Mouse (Mus musculus) neural tube, embryonic 11.5 days (tissue): Measurements from ENCODE around the gene Sidt2. TPM values are rescaled to one million over a fixed set of nuclear protein-coding genes. Genes with fewer than 3 reads are reported as not detected.

ENCODE experiments used
- ATAC-seq: fragments of 200-750 bp; cut with Nextera tagmentation; 2 replicates; pipeline ENCODE4 v1.8.0; 2017; ENCODE audit warnings: moderate number of reproducible peaks, mild to moderate bottlenecking, moderate TSS enrichment, moderate library complexity; ENCODE audit not compliant: insufficient read depth, low FRiP score, low TSS enrichment
- DNase-seq: peaks from one replicate; pipeline ENCODE4 v3.0.0-alpha.2; 2015; ENCODE audit warnings: low spot score
- H3K27ac ChIP-seq: fragments of 300-500 bp; sonication (generic); 2 replicates; pipeline ENCODE4 v1.5.1; 2014; ENCODE audit warnings: low read depth, mild to moderate bottlenecking, low read length
- H3K27me3 ChIP-seq: fragments of 300-500 bp; sonication (generic); 2 replicates; pipeline ENCODE4 v1.6.1; 2014; ENCODE audit warnings: mild to moderate bottlenecking, low read length, mixed read lengths; ENCODE audit not compliant: control insufficient read depth, insufficient read depth
- H3K36me3 ChIP-seq: fragments of 300-500 bp; sonication (generic); 2 replicates; pipeline ENCODE4 v1.6.1; 2014; ENCODE audit warnings: mild to moderate bottlenecking, low read length, moderate library complexity, mixed read lengths; ENCODE audit not compliant: control insufficient read depth, insufficient read depth
- H3K4me1 ChIP-seq: fragments of 300-500 bp; sonication (generic); 2 replicates; pipeline ENCODE4 v1.6.1; 2014; ENCODE audit warnings: low read length, mixed read lengths; ENCODE audit not compliant: control insufficient read depth, insufficient read depth
- H3K4me2 ChIP-seq: fragments of 300-500 bp; sonication (generic); 2 replicates; pipeline ENCODE4 v1.6.1; 2014; ENCODE audit warnings: low read depth, mild to moderate bottlenecking, moderate library complexity
- H3K4me3 ChIP-seq: fragments of 300-500 bp; sonication (generic); 2 replicates; pipeline ENCODE4 v1.5.1; 2014; ENCODE audit warnings: low read depth, low read length
- H3K9ac ChIP-seq: fragments of 300-500 bp; sonication (generic); 2 replicates; pipeline ENCODE4 v1.6.1; 2014; ENCODE audit warnings: mild to moderate bottlenecking, low read length
- H3K9me3 ChIP-seq: fragments of 300-500 bp; sonication (generic); 2 replicates; pipeline ENCODE4 v1.6.1; 2016; ENCODE audit warnings: low read length; ENCODE audit not compliant: control insufficient read depth
- WGBS: fragments of 180-500 bp; shearing (Covaris S2); extraction: QIAGEN DNeasy Blood & Tissue Kit; methylation state at CpG from one replicate; pipeline ENCODE4 v1.1.7; 2014; 5-methylcytosine and 5-hydroxymethylcytosine counted together
- polyA plus RNA-seq: library from polyadenylated mRNA; unstranded; fragments of >200 nt; fragmentation: Nextera tagmentation; extraction: Ambion mirVana; gene quantifications from 2 replicates; pipeline ENCODE4 v1.2.1, GENCODE M21; 2014

The Sidt2 gene
- polyA plus RNA-seq, 1 experiment from 2014 or later = 34.7 TPM

GRCm38 (mm10) chr9:45953511-45954293, 1.4 kb downstream of the Sidt2 start:
- Histone ChIP-seq H3K4me3 (peak overlapping the region; percentile 90), H3K9me3 (no peaks in the 10 kb centered on the region), H3K4me2 (peak overlapping the region; percentile 71), H3K36me3 (0 out of 2 replicates have a peak, but pooled peaks cover 2% of the 10 kb centered on the region), H3K27me3 (no peaks in the 10 kb centered on the region), H3K9ac (peak overlapping the region; percentile 88), H3K4me1 (peaks cover 18% of the 10 kb centered on the region), H3K27ac (no peak overlapping the region)
- 67% methylated on average over 13 of the region's 13 CpGs for WGBS
- ATAC-seq = no peak
- no peak for DNase-seq

DNA sequence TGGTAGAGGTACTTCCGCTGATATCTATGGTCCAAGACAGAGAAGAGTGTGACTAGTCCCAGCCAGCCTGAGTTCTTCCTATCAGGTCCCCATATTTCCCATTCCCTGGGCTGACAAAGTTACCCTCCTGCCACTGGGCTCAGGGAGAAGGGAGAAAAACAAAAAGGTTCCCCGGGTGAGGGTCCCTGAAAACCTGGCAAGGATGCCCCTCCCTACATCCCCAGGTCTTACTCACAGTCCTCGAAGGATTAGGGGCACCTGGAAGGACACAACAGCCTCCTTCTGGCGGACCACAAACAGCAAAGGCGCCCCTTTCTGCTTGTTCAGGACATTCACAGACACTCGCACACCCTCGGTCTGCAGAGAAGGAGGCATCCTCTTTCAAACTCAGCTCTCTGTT, 2.2 kb downstream of the Sidt2 start:
- Histone ChIP-seq H3K4me3 (no peak overlapping the region), H3K9me3 (no peaks in the 10 kb centered on the region), H3K9ac (no peak overlapping the region), H3K27ac (no peak overlapping the region), H3K4me1 (peaks cover 18% of the 10 kb centered on the region), H3K27me3 (no peaks in the 10 kb centered on the region), H3K4me2 (no peak overlapping the region), H3K36me3 (peaks cover 2% of the 10 kb centered on the region; the same call in 1 of the 2 replicates)
- no peak for DNase-seq
- WGBS = 82% methylated on average over 7 of the region's 7 CpGs
- ATAC-seq = no peak

DNA sequence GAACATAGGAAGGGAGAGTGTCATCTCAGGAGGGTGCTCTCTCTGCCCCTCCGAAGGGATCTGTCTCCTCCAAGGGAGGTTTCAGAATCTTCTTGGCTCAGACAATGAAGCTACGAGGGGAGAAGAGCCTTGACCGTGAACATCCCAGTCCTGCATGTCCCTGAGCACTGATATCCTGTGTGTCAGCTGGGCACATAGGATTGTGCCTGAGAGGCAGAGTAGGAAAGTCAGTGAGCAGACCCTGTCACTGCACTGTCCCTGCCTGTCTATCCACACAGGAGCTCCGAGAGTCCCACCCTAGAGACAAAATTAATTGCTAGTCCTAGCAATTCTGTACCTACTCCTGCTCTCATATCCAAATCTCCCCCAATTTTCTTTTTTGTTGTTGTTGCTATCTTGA, 3.0 kb downstream of the Sidt2 start:
- Histone ChIP-seq H3K27me3 (no peaks in the 10 kb centered on the region), H3K27ac (no peak overlapping the region), H3K4me1 (peaks cover 18% of the 10 kb centered on the region), H3K9me3 (no peaks in the 10 kb centered on the region), H3K9ac (no peak overlapping the region), H3K36me3 (peaks cover 3% of the 10 kb centered on the region; the same call in 1 of the 2 replicates), H3K4me2 (no peak overlapping the region), H3K4me3 (no peak overlapping the region)
- ATAC-seq = no peak
- DNase-seq = no peak
- WGBS = 90% methylated on average over 4 of the region's 4 CpGs

GRCm38 (mm10) chr9:45946872-45947183, 8.2 kb downstream of the Sidt2 start:
- H3K4me1 ChIP-seq = no peaks in the 10 kb centered on the region
- H3K4me3 ChIP-seq = no peak overlapping the region
- ATAC-seq (no peak), DNase-seq (no peak)
- no peak overlapping the region for H3K27ac ChIP-seq
- H3K9ac ChIP-seq = no peak overlapping the region
- no peak overlapping the region for H3K4me2 ChIP-seq
- WGBS = 94% methylated on average over 10 of the region's 10 CpGs
- no peaks in the 10 kb centered on the region for H3K9me3 ChIP-seq
- H3K36me3 ChIP-seq = peaks cover 11% of the 10 kb centered on the region
- no peaks in the 10 kb centered on the region for H3K27me3 ChIP-seq

DNA sequence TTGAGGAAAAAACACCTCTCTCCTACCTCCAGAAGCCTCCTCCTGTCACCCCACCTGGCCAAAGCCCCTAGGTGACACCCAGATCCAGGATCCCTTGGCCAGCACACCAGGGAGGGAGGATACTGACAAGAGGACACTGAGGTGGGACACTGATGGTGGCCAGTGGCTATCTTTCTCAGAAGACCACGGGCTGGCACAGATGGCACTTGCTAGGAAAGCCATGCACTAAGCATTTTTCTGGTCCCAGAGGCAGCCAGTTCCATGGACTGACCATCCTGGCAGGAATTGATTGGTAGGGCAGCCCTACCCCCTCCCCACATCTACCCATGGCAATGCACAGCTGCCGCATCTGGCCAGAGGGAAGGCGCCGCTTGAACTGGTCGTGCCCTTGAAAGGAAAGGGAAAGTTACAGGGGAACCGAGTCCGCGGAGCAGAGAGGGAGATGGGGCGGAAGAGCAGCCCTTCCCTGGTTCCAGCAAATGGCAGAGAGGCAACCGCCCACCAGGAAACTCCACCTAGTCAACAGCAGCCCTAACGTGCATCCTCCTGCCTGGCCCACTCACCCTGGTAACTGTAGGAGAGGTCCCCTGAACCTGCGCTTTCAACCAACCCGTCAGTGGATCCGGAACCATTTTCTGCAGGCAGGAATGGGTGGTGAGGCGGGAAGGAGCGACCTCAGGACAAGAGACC, 8.7 kb downstream of the Sidt2 start:
- no peak overlapping the region for H3K4me3 ChIP-seq
- ATAC-seq (no peak), DNase-seq (no peak)
- H3K4me2 ChIP-seq = no peak overlapping the region
- H3K9me3 ChIP-seq = no peaks in the 10 kb centered on the region
- H3K36me3 ChIP-seq = peaks cover 9% of the 10 kb centered on the region
- WGBS = 85% methylated on average over 16 of the region's 16 CpGs
- no peaks in the 10 kb centered on the region for H3K4me1 ChIP-seq
- no peaks in the 10 kb centered on the region for H3K27me3 ChIP-seq
- no peak overlapping the region for H3K27ac ChIP-seq
- H3K9ac ChIP-seq = no peak overlapping the region

DNA sequence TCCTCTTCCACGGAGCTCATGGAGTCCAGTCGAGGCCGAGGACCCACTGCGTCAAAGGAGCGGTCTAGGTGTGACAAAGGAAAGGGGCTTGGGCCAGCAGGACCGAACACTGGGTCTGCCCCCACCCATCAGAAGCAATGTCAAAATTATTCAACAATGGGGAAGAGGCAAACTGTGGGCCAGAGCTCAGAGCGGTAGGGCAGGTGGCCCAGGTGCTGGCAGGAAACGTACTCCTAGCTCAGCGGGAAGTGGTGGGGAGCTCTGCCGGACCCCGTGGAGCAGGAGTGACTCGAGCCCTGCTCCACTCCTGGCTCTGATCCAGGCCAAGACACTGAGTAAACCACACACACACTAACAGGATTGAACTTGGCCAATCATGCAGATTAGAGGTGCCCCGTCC, 9.3 kb downstream of the Sidt2 start:
- Histone ChIP-seq H3K9ac (no peak overlapping the region), H3K4me3 (no peak overlapping the region), H3K27ac (no peak overlapping the region), H3K27me3 (no peaks in the 10 kb centered on the region), H3K4me2 (no peak overlapping the region), H3K4me1 (no peaks in the 10 kb centered on the region), H3K36me3 (peaks cover 9% of the 10 kb centered on the region), H3K9me3 (no peaks in the 10 kb centered on the region)
- 92% methylated on average over 13 of the region's 13 CpGs for WGBS
- DNase-seq (no peak), ATAC-seq (no peak)

DNA sequence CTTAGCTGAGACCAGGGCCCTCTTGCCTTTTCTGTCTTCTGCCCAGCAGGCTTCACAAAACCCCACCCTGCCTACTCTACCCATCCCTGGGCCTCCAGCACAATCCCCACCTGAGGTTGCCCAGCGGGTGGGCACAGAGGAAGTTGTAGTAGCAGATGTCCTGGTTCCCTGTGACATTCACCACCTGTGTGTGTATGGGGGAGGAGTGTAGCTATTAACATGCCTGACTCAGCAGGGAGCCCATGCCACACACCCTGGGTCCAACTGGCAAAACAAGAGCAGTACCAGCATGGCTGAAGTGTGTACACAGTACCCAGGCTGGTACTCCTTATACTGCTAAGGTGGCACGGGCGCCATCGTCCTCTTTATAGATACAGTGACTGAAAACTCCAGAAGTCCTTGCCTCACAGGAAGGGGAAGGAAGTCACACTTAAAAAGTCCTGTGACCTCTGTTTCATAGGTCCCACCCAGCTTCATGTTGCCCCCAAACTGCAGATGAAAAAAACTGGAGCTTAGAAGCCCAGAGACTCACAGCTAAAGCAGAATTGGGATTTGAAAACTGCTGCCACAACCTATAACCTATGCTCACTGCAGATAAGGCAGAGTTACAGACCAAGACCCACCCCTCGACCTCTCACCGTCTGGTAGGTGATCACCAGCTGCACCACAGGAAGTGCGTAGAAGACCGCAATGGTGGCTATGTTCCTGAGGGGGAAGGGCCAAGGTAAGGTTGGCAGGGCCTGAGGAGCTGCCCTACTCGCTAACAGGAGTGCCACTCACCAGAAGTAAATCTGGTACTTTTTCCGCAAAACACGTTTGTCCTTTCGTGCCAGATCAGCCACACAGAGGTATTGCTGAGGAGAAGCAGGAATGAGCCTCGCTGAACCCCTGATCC, 10.3 kb downstream of the Sidt2 start:
- Histone ChIP-seq H3K4me1 (no peaks in the 10 kb centered on the region), H3K4me2 (no peak overlapping the region), H3K27me3 (no peaks in the 10 kb centered on the region), H3K9me3 (no peaks in the 10 kb centered on the region), H3K9ac (no peak overlapping the region), H3K36me3 (peaks cover 9% of the 10 kb centered on the region), H3K27ac (no peak overlapping the region), H3K4me3 (no peak overlapping the region)
- DNase-seq (no peak), ATAC-seq (no peak)
- WGBS = 88% methylated on average over 13 of the region's 13 CpGs

GRCm38 (mm10) chr9:45943628-45944505, 11.2 kb downstream of the Sidt2 start:
- Histone ChIP-seq H3K36me3 (peaks cover 11% of the 10 kb centered on the region), H3K9ac (no peak overlapping the region), H3K27me3 (no peaks in the 10 kb centered on the region), H3K9me3 (no peaks in the 10 kb centered on the region), H3K4me3 (no peak overlapping the region), H3K4me2 (no peak overlapping the region), H3K27ac (no peak overlapping the region), H3K4me1 (no peaks in the 10 kb centered on the region)
- ATAC-seq (no peak), DNase-seq (no peak)
- WGBS = 96% methylated on average over 8 of the region's 8 CpGs
